Mouse (Mus musculus) splenic B cell, adult 2 months (primary cell): ENCODE data around the gene Capn2.

Experiments used
- DNase-seq: peaks from one replicate; pipeline ENCODE4 v3.0.0-alpha.2; 2011; ENCODE audit warnings: low read depth, low spot score
- H3K27me3 ChIP-seq: 2 replicates; pipeline ENCODE4 v1.6.1; 2012; ENCODE audit warnings: mild to moderate bottlenecking, low read length, moderate library complexity, mixed read lengths; ENCODE audit not compliant: control insufficient read depth, poor library complexity, insufficient read depth, severe bottlenecking
- H3K36me3 ChIP-seq: 2 replicates; pipeline ENCODE4 v1.6.1; 2012; ENCODE audit warnings: mild to moderate bottlenecking, low read length, moderate library complexity, mixed read lengths; ENCODE audit not compliant: control insufficient read depth, poor library complexity, insufficient read depth, severe bottlenecking

Gene Capn2

GRCm38 (mm10) chr1:182514803-182515590, 2.4 kb downstream of the Capn2 start:
- Histone ChIP-seq H3K36me3 (no peaks in the 10 kb centered on the region), H3K27me3 (no peaks in the 10 kb centered on the region)
- no peak for DNase-seq

- H3K36me3 ChIP-seq = no peaks in the 10 kb centered on the region
- H3K27me3 ChIP-seq = no peaks in the 10 kb centered on the region
- no peak for DNase-seq
These were observed 3.7 kb downstream of the Capn2 start for GRCm38 (mm10) chr1:182513714-182514113.

- no peak for DNase-seq
- Histone ChIP-seq H3K27me3 (no peaks in the 10 kb centered on the region), H3K36me3 (no peaks in the 10 kb centered on the region)
These were observed 4.5 kb downstream of the Capn2 start for GRCm38 (mm10) chr1:182512901-182513410.

- no peak for DNase-seq
- Histone ChIP-seq H3K27me3 (no peaks in the 10 kb centered on the region), H3K36me3 (no peaks in the 10 kb centered on the region)
These were observed 5.6 kb downstream of the Capn2 start for GRCm38 (mm10) chr1:182511778-182512177.

DNA sequence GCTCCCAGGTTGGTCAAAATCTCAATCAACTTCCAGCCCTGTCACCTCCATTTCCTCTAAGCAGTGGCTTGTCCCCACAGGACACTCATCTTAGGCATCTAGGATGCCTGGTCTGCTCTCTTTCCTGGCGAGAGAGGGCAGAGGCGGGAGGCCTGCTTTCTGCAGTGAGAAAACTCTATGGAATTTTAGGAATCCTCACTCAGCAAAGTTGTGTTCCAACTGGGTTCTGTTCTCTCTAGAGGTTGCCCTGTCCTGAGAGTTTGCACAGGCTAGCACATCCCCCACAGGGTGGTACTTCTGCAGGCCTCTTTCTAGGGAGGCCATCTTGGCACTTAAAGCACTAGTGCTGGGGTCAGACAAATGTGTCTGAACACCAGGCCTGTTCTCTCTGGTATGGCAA, 6.3 kb downstream of the Capn2 start:
- no peaks in the 10 kb centered on the region for H3K36me3 ChIP-seq
- no peak for DNase-seq
- no peaks in the 10 kb centered on the region for H3K27me3 ChIP-seq

GRCm38 (mm10) chr1:182509110-182509797, 8.2 kb downstream of the Capn2 start:
- no peaks in the 10 kb centered on the region for H3K36me3 ChIP-seq
- no peaks in the 10 kb centered on the region for H3K27me3 ChIP-seq
- no peak for DNase-seq

GRCm38 (mm10) chr1:182506229-182506986, 11.0 kb downstream of the Capn2 start:
- no peak for DNase-seq
- Histone ChIP-seq H3K36me3 (no peaks in the 10 kb centered on the region), H3K27me3 (no peaks in the 10 kb centered on the region)

DNA sequence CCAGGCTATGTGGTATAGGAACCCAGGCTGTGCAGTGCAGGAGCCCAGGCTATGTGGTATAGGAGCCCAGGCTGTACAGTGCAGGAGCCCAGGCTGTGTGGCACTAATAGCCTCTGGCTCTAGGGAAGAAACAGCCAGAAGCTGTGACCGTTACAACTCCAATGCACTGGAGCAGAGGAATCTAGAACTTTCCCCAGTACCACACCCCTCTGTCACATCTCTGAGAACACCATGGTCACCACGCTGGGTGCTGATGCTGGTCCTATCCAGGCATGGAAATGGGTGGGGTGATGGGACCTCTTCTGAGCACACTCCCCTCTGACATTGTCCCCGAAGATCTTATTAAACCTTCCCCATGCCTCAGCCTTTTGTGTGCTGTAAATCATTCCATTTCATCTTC, 12.1 kb downstream of the Capn2 start:
- H3K36me3 ChIP-seq = no peaks in the 10 kb centered on the region
- DNase-seq = no peak
- no peaks in the 10 kb centered on the region for H3K27me3 ChIP-seq

- Histone ChIP-seq H3K36me3 (no peaks in the 10 kb centered on the region), H3K27me3 (no peaks in the 10 kb centered on the region)
- no peak for DNase-seq
These were observed 13.2 kb downstream of the Capn2 start for GRCm38 (mm10) chr1:182504223-182504622.

DNA sequence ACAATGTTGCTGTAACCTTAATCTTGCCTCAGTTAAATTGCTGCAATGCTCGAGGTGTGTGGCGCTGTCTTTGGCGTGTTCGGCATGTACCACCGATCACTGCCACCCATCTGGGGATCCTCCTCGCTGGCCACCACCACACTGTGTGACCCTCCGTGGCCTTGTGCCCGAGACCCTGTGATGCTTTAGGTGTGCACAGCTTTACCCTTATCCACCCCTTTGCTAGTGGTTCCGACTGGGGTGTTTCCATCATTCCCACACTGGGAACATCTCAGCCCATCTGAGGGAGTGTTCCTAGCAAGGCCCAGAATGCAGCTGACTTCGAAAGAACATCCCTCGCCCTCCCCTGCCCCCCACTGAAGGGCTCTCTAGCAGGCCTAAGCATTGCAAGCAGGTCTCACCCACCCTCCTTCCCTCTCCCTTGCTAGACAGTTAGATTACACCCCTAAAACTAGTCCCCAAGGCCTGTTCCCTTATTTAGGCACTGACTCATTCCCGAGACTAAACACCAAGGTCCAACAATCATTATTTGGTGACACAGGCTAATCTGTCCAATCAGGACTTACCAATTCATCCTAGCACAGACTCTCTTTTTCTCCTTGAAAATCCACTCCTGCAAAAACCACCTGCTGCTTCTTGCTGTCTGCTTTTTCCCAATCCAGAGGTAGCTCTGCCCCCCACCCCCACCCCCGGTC, 14.1 kb downstream of the Capn2 start:
- no peak for DNase-seq
- no peaks in the 10 kb centered on the region for H3K27me3 ChIP-seq
- H3K36me3 ChIP-seq = no peaks in the 10 kb centered on the region

DNA sequence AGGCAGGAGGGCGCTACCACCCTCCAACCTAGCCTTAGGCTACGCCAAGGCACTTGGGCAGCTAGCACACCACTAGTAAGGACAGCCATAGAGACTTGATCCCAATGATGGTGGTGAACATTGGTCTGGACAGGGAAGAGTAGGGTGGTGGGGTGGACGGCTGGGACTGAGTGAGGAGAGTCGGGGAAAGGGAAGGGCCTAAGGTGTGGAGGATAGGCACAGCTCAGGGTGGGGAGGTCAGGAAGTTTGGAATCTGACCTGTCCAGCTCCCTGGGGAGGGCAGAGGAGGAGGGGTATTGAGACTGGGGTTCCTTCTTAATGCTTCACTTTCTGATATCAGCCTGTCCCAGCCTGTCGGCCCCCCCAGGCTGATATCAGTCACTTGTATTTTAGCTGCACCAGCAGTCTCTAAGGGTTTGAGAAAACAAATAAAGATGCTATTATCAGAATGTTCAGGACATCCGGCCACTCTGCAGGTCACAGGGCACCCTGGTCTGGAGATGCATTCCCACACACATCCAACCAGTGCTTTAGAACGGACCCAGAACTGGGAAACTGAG, 14.8 kb downstream of the Capn2 start:
- Histone ChIP-seq H3K36me3 (no peaks in the 10 kb centered on the region), H3K27me3 (no peaks in the 10 kb centered on the region)
- DNase-seq = no peak

DNA sequence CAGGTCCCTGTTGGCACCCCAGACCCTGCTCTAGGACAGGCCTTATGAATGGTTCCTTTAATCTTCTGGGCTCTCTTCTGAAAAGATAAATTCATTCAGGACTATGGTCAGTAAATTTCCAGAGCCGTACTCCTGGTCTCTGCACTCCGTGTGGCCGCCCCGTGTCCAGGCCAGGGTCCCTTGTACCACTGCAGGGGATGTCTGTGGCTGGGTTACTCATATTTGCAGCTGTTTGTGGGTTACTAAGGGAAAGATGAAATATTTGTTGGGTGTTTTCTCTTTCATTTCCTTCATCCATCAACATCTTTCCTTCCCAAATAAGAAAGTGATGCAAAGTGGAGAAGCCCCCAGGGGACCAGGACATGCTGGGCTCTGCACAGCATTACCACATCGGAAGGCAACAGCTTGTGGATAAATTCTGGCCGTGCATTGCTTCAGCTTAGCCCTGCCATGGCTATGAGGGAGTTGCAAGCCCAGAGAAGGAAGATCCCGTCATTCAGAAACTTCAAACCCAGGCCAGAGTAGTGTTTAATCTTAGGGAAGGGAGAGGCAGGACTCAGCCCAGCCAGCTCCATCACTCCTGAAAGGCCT, 15.5 kb downstream of the Capn2 start:
- Histone ChIP-seq H3K27me3 (no peaks in the 10 kb centered on the region), H3K36me3 (no peaks in the 10 kb centered on the region)
- DNase-seq = no peak

GRCm38 (mm10) chr1:182500843-182501242, 16.6 kb downstream of the Capn2 start:
- Histone ChIP-seq H3K36me3 (no peaks in the 10 kb centered on the region), H3K27me3 (no peaks in the 10 kb centered on the region)
- no peak for DNase-seq

- H3K27me3 ChIP-seq = no peaks in the 10 kb centered on the region
- no peaks in the 10 kb centered on the region for H3K36me3 ChIP-seq
- no peak for DNase-seq
These were observed 17.2 kb downstream of the Capn2 start for GRCm38 (mm10) chr1:182500224-182500623.
